Mouse (Mus musculus) regulatory T cell (primary cell): Measurements from ENCODE around the gene Ppt2.

Source experiments
- in situ Hi-C: fragments of 300-600 bp; cut with MboI, MseI; formaldehyde crosslinking; loops from one replicate; pipeline ENCODE4 v1.15.1; 2025; ENCODE audit warnings: high pct_unique_total_duplicates

Gene Ppt2

DNA sequence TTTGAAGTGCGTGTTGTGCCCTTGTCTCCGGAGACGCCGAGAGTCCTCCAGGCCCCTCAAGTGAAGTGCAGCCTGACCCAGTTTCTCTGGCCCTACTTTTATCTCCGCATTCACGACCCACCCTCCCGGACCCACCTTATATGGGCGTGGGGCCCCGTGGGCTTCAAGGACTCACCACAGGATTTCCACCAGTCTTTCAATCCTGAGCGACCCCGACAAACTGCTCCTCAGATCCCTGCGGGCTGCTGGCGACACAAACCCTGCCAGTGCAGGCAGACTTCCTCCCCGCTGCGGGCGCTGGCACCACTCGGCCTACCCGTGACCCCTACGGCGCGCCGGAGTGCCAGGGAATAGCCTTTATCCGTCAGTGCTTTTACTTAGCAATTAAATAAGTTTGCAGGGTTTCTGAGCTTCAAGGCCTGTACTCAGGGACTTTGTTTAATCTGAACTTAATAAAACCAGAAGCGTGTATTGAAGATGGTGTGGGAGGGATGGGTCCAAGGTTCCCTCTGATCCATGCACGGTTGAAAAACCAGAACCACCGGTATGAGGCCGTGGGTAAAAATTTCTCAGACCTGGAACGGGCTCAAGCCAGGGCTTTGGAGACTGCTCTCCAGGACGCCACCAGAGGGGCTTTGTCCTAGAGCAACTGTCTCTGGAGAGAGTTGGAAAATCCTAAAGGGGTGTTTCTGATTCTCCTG, at the start of gene Ppt2:
Ppt2 (minus strand) TSS at position 568 of the 701 bp plus-strand sequence.
- in situ Hi-C loops = no loop called here

DNA sequence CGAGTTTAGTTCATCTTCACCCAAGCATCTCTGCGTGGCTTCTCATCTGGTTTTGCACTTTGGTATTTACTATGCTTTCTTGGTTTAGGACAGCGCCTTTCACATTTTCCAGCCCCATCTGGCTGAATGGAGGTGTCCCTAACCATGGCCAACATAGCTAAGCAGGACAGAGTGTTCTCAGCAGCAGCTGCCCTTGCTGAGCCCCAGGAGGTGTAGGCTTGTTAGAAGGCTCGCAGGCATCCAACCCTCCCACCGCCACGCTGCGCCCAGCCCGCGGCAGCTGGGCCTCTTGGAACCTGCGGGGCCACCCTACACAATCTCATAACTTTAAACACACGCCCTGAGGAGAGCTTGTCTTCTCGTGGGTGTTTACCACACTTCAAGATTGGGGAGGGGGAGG, 48.4 kb upstream of the Ppt2 start:
- in situ Hi-C loops = loop anchor here (25.0 kb wide), 1 partner anchor 861 kb away; the partner anchor contains the start of gene Psors1c2

- in situ Hi-C loops = loop anchor here (25.0 kb wide), 1 partner anchor 861 kb away; the partner anchor contains the start of gene Psors1c2
These were observed 47.8 kb upstream of the Ppt2 start for GRCm38 (mm10) chr17:34676093-34676460.

DNA sequence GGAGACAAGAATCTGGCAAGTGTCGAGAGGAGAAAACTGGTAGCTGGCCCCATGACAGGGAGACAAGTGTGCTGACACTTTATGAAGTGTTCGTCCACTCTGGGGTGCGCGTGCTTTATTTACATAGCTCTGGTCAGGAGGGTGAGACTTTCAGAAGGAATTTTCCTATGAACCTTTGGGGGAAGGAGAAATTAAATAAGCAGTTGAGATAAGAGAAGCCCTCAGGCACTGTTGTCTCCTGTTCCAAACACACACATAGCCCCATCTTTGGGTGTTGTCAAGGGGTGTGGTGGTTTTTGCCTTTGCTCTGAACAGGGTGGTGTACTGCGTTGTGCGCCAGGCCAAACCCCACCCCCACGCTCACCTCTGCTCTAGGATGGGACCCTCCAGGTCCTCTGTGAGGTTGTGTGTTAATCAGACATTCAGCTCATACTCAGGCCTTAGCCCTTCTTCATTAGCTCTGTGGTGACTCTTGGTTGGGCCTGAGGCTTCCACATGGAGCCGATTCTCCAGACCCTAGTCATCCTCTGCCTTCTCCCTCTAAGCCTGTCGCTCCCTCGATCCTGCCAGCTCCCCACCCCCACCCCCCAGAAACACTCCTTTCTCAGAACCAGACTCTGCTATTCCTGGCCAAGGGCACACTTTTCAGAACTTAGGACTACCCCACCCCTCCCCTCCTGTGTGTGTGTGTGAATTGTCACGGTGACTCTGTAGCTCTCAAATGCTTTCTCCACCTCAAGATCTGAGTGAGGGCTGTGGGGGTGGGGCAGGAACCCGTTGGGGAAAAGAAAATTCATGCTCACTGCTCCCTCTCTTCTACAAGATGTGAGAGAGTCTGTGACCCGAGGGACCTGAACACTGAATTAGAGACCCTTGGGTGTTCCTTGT, 47.1 kb upstream of the Ppt2 start:
- in situ Hi-C loops = loop anchor here (25.0 kb wide), 1 partner anchor 862 kb away; the partner anchor contains the start of gene Psors1c2

GRCm38 (mm10) chr17:34674524-34675204, 46.4 kb upstream of the Ppt2 start:
- in situ Hi-C loops = loop anchor here (25.0 kb wide), 1 partner anchor 863 kb away; the partner anchor contains the start of gene Psors1c2

- in situ Hi-C loops = no loop called here
These were observed 44.8 kb upstream of the Ppt2 start for GRCm38 (mm10) chr17:34673139-34673538.

GRCm38 (mm10) chr17:34672246-34672792, 44.0 kb upstream of the Ppt2 start:
- in situ Hi-C loops = no loop called here

DNA sequence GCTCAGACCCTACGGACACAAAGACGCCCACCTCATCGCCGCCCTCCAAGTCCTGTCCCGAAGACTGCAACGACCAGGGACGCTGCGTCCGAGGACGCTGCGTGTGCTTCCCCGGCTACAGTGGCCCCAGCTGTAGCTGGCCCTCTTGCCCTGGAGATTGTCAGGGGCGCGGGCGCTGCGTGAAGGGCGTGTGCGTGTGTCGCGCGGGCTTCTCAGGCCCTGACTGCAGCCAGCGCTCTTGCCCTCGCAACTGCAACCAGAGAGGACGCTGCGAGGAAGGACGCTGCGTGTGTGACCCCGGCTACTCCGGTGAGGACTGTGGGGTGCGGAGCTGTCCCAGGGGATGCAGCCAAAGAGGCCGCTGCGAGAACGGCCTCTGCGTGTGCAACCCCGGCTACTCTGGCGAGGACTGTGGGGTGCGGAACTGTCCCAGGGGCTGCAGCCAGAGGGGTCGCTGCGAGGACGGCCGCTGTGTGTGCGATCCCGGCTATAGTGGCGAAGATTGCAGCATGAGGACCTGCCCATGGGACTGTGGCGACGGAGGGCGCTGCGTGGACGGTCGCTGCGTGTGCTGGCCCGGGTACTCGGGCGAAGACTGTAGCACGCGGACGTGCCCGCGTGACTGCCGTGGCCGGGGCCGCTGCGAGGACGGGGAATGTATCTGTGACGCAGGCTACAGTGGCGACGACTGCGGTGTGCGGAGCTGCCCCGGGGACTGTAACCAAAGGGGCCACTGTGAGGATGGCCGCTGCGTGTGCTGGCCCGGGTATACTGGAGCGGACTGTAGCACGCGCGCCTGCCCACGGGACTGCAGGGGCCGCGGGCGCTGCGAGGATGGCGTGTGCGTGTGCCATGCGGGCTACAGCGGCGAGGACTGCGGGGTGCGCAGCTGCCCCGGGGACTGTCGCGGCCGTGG, 43.1 kb upstream of the Ppt2 start:
- in situ Hi-C loops = no loop called here

DNA sequence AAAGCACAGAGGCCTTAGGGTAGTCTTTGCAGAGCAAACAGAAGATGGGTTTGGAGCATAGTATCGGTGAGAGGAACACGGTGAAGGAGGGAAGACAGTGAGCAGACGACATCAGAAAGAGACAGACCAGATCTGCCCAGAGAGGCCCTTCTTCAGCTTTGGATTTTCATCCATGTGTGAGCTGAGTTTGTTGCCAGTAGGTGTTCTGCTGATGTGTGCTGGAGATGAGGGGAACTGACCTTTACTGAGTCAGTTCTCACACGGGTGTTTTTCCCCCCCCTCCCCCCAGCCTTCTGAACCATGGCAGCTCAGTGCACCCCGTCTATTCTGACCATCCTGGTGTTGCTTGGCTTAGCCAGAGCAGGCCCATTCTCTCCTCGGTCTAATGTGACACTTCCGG, 41.9 kb upstream of the Ppt2 start, which contains the start of gene Tnxb:
Tnxb (plus strand) TSS at position 301 of the 400 bp plus-strand sequence.
- in situ Hi-C loops = no loop called here

GRCm38 (mm10) chr17:34664472-34664871, 36.2 kb upstream of the Ppt2 start:
- in situ Hi-C loops = loop anchor here (5.0 kb wide), 1 partner anchor 52 kb away; no protein-coding TSS in a partner anchor

DNA sequence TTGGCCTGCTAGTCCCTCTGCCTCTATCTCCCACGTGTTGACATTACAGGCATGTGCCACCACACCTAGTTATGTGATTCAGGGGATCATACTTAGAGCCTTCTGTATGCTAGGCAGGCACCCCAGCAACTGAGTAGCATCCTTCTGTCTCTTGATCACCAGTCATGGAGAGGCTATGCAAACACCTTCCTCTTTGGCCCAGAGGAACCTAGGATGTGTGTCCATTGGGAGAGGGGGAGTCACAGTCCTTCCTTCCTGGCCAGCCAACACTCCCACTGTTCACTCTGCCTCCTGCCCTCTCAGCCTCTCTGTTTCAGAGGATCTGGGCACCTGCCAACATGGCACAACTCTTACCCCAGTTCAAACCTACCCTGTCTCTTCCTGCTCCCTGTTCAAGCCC, 35.2 kb upstream of the Ppt2 start:
- in situ Hi-C loops = loop anchor here (5.0 kb wide), 1 partner anchor 51 kb away; no protein-coding TSS in a partner anchor

DNA sequence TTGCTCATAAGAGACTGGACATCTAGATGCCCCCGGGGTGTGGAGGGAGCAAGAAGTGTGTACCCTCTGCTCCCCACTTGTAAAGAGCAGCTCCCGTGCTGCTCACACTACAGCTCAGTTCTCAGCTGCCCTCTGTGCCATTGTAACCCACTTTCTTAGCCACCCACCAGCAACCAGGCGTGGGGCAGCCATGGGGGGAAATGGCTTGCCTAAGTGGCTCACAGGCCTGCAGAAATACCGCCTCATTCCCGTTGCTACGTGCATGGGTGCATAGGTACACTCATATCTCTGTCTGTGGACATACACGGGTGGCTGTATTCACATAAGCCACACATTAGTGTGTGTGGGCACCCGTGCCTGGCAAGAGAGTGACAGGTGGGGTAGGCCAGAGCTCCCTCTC, 34.7 kb upstream of the Ppt2 start:
- in situ Hi-C loops = loop anchor here (5.0 kb wide), 1 partner anchor 51 kb away; no protein-coding TSS in a partner anchor

- in situ Hi-C loops = loop anchor here (5.0 kb wide), 1 partner anchor 50 kb away; no protein-coding TSS in a partner anchor
These were observed 34.2 kb upstream of the Ppt2 start for GRCm38 (mm10) chr17:34662468-34662867.

DNA sequence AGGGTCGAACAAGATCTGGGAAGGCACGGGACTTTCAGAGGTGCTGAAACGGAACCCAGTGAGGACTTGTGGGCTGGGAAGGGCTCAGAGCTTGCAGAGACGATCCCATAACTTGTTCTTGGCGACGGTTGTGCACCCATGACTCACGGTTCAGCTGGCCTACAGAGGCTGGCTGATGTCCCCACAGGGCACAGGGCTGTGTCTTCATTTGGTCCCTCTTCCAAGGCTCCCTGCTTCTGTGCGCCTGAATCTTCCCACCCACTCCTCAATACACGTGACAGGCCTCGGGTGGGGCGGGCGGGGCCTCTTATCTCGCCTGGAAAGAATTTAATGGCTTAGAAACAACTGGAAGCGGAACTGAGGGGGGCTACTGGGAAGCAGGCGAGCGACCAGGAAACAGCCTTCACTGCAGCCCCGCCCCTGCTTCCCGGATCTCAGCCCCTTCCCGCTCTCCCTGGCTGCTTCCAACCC, 32.8 kb upstream of the Ppt2 start:
- in situ Hi-C loops = loop anchor here (5.0 kb wide), 1 partner anchor 49 kb away; no protein-coding TSS in a partner anchor

- in situ Hi-C loops = loop anchor here (5.0 kb wide), 1 partner anchor 48 kb away; no protein-coding TSS in a partner anchor
These were observed 32.0 kb upstream of the Ppt2 start for GRCm38 (mm10) chr17:34660259-34660820.

DNA sequence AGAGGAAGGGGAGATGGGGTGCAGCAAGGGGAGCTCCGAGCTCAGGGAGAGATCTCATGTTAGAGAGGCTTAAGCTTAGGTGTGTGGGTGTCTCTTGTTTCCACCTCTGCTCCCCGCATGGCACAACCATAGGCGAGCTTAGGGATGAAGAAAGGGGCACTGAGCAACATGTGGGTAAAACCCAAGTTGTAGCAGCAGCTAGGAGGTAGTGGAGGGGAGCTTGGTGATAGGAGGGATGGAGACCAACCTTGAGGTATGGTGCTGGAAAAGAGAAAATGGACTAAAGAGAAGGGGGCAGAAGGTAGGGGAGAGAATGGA, 31.5 kb upstream of the Ppt2 start:
- in situ Hi-C loops = loop anchor here (5.0 kb wide), 1 partner anchor 48 kb away; no protein-coding TSS in a partner anchor

DNA sequence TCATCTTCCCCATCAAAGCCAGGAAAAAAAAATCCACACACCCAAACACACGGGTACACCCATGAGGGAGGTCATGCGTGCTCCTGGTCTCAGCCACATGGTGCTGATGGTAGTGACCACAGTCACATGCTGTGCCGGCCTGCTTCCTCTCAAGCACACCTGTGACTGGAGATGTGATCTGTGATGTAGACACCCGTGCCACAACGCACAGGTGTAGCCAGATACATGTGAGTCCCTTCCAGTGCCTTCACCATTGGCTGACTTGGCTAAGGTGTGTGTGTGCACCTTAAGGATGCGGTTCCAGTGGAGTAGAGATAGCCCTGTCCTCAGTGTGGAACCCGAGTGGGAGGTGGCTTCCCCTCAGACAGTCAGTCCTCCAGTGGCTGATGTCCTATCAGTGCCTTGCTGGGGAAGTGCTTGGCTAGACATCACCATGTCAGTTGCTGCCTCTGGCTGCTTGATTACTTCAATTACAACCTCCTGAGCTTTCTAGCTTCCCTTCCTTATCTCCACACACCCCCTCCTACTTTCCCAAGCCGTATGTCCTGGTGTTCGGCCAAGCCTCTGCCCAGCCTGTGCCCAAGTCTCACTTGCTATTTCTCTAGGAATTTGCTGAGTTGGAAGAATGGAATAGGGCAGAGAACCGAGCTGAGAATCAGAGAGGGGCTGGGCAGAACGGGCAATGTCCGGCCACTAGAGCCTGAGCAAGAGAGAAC, 31.0 kb upstream of the Ppt2 start:
- in situ Hi-C loops = no loop called here

DNA sequence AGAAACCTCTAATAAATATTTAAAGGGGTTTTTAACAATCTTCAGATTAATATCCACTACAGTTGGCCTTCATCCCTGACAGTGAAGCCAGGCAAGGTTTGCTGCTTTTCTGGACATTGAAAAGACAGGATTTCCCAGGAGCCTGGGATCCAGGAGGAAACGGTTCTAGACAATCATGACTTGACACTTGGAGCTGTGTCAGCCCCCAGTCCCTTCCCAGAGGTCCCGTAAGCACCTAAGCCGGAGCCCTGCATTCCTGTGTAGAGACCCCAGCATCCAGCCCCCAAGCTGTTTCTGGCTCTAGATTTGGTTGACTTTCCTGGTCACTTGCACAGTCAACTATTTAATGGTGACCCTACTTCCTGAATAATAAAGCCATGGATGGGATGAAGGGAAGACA, 30.3 kb upstream of the Ppt2 start:
- in situ Hi-C loops = no loop called here

DNA sequence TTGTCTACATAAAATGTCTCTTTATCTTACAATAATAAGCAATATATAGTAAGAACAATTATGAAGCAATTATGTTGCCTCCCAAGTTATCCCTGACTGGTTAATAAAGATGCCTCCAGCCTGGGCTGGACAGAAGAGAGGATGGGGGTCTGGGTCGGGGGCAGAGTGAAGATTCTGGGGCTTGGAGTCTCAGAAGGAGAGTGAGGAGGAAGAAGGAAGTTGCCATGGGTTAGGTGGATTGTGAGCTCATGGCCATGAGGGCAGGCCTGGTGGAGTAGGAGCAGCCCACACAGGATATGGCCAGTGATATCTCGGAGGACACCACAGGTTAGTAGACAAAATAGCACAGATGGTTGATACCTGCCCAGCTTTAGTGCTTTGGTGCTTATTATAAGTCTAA, 29.8 kb upstream of the Ppt2 start:
- in situ Hi-C loops = no loop called here
